Mouse (Mus musculus) stomach, embryonic 16.5 days (tissue): Measurements from ENCODE around the gene Dlg1. TPM values are rescaled to one million over a fixed set of nuclear protein-coding genes. Genes with fewer than 3 reads are reported as not detected.

Experiments used
- ATAC-seq: fragments of 200-750 bp; cut with Nextera tagmentation; 2 replicates; pipeline ENCODE4 v1.8.0; 2017; ENCODE audit warnings: moderate number of reproducible peaks, moderate TSS enrichment; ENCODE audit not compliant: insufficient read depth, low FRiP score
- H3K27ac ChIP-seq: fragments of 300-500 bp; sonication (generic); 2 replicates; pipeline ENCODE4 v1.5.1; 2014; ENCODE audit warnings: low read length
- H3K27me3 ChIP-seq: fragments of 300-500 bp; sonication (generic); 2 replicates; pipeline ENCODE4 v1.6.1; 2014; ENCODE audit warnings: low read length, control low read depth, mixed read lengths; ENCODE audit not compliant: control insufficient read depth, insufficient read depth
- H3K36me3 ChIP-seq: fragments of 300-500 bp; sonication (generic); 2 replicates; pipeline ENCODE4 v1.6.1; 2014; ENCODE audit warnings: low read length; ENCODE audit not compliant: control insufficient read depth, insufficient read depth
- H3K4me1 ChIP-seq: fragments of 300-500 bp; sonication (generic); 2 replicates; pipeline ENCODE4 v1.6.1; 2014; ENCODE audit warnings: low read length, control low read depth, mixed read lengths; ENCODE audit not compliant: control insufficient read depth, insufficient read depth
- H3K4me2 ChIP-seq: fragments of 300-500 bp; sonication (generic); 2 replicates; pipeline ENCODE4 v1.6.1; 2014; ENCODE audit warnings: low read depth, low read length, mixed read lengths
- H3K4me3 ChIP-seq: fragments of 300-500 bp; sonication (generic); replicated peaks from 2 replicates; pipeline ENCODE4 v1.5.1; 2014; ENCODE audit warnings: mild to moderate bottlenecking, low read length
- H3K9ac ChIP-seq: fragments of 300-500 bp; sonication (generic); 2 replicates; pipeline ENCODE4 v1.6.1; 2014; ENCODE audit warnings: low read length
- H3K9me3 ChIP-seq: fragments of 300-500 bp; sonication (generic); replicated peaks from 2 replicates; pipeline ENCODE4 v1.6.1; 2016; ENCODE audit warnings: low read length, control low read depth; ENCODE audit not compliant: control insufficient read depth
- WGBS: fragments of 180-500 bp; shearing (Covaris S2); extraction: QIAGEN DNeasy Blood & Tissue Kit; methylation state at CpG from one replicate; pipeline ENCODE4 v1.1.7; 2014; 5-methylcytosine and 5-hydroxymethylcytosine counted together
- polyA plus RNA-seq: library from polyadenylated mRNA; unstranded; fragments of >200 nt; fragmentation: Nextera tagmentation; extraction: Ambion mirVana; gene quantifications from 2 replicates; pipeline ENCODE4 v1.2.1, GENCODE M21; 2015

The Dlg1 gene
- polyA plus RNA-seq, 1 experiment from 2014 or later, result 26.6 TPM

DNA sequence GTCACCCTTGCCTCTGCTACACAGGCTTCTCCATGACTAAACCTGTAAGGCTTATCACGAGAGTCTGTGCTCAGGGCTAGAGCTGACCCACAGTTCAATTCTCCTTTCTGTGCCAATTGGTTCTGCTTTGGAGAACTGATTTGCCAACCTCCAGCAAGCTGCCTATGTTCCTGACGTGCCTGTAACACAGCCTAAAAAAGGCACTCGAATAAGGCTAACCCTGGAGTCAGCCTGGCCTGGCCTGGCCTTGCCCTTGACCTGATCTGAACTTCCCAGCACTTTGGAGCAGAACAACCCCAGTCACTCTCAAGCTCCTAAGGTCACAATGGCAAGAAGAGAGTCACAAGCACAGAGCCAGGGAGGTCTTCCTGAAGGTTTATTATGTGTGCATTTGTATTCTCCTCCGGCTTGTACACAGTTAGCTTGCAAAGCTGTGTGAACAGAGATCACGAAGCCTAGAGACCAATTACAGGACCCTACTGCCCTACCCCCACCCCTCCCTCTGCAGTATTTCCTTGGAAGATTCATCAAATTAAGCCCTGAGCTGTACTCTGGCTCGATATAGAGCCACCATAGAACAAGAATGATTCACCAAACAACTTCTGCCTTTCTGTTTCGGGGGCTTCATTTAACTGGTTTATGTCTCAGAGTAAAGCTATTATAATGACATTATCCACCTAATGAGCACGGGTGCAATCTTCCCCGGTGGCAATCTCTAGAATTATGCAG, 11.0 kb upstream of the Dlg1 start:
- Histone ChIP-seq H3K4me2 (no peak overlapping the region), H3K27me3 (no peaks in the 10 kb centered on the region), H3K27ac (no peak overlapping the region), H3K4me3 (no peak overlapping the region), H3K9me3 (no peaks in the 10 kb centered on the region), H3K36me3 (no peaks in the 10 kb centered on the region), H3K4me1 (no peaks in the 10 kb centered on the region), H3K9ac (no peak overlapping the region)
- 68% methylated on average over 9 of the region's 9 CpGs for WGBS
- no peak for ATAC-seq

DNA sequence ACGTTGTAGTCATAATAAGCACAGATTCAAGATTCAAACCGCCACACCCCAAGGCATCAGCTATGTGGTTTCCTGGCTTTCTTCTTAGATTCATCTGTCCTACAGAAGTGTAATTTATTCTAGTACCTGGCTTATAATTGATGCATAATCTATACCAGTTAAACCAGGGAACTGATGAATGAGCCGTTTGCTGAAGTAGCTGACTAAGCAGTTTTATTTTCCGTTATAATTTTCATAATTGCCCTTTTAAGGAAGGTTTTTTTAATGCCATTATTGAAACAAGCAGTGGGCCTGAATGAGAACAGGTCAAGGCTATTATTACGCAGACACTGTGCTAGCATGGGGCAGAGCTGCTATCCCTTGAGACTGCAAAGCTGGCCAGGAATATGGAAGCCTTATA, 9.6 kb upstream of the Dlg1 start:
- Histone ChIP-seq H3K4me2 (no peak overlapping the region), H3K9ac (no peak overlapping the region), H3K4me3 (no peak overlapping the region), H3K27me3 (no peaks in the 10 kb centered on the region), H3K27ac (no peak overlapping the region), H3K9me3 (no peaks in the 10 kb centered on the region), H3K4me1 (no peaks in the 10 kb centered on the region), H3K36me3 (no peaks in the 10 kb centered on the region)
- WGBS, result 82% methylated on average over 5 of the region's 5 CpGs
- no peak for ATAC-seq

DNA sequence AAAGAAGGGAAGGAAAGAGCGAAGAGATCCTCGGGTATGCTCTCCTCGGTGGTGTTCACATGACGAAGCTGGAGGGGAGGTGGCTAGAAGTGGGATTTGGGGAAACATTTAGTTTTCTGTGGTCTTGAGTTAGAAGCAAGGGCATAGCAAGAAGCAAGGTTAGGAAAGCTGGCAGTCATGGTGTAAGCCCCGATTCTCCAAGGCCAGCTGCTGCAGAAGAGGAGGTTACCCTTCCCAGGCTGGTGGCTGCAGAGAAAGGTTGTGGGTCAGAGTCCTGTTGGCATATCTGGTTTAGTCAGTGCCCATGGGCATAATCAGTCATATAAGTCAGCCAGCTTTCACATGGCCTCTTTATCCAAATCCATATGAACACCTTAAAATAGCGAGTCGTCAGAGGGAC, 9.2 kb upstream of the Dlg1 start:
- whole genome bisulfite sequencing, result 85% methylated on average over 7 of the region's 7 CpGs
- Histone ChIP-seq H3K9me3 (no peaks in the 10 kb centered on the region), H3K4me2 (no peak overlapping the region)

GRCm38 (mm10) chr16:31655531-31655930, 7.7 kb upstream of the Dlg1 start:
- H3K9me3 ChIP-seq, result no peaks in the 10 kb centered on the region
- no peaks in the 10 kb centered on the region for H3K27me3 ChIP-seq
- no peak for ATAC-seq
- no peak overlapping the region for H3K9ac ChIP-seq
- 63% methylated on average over 2 of the region's 2 CpGs for WGBS
- no peak overlapping the region for H3K4me2 ChIP-seq
- no peak overlapping the region for H3K4me3 ChIP-seq
- no peaks in the 10 kb centered on the region for H3K36me3 ChIP-seq
- no peaks in the 10 kb centered on the region for H3K4me1 ChIP-seq
- no peak overlapping the region for H3K27ac ChIP-seq

More for the DNA sequence above, 9.2 kb upstream of the Dlg1 start:
- H3K4me1 ChIP-seq, result no peaks in the 10 kb centered on the region
- no peaks in the 10 kb centered on the region for H3K27me3 ChIP-seq
- ATAC-seq, result no peak
- no peaks in the 10 kb centered on the region for H3K36me3 ChIP-seq
- H3K27ac ChIP-seq, result no peak overlapping the region
- no peak overlapping the region for H3K9ac ChIP-seq
- no peak overlapping the region for H3K4me3 ChIP-seq

DNA sequence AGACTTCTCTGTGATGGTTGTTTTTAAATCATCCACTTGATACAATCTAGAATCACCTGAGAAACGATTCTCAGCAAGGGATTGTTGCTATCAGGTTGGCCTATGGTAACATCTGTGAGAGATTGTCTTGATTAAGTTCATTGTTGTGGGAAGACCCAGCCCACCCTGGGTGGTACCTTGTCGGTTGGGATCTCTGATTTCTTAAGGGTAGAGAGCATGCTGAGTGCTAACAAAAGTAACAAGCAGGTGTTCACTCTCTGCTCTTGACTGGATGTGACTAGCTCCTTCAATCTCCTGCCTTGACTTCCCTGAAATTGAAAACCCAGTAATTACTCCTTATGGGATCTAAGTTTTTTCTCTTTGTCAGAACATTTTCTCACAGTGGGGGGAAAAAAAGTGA, 5.7 kb upstream of the Dlg1 start:
- Histone ChIP-seq H3K9ac (no peak overlapping the region), H3K4me2 (no peak overlapping the region), H3K27me3 (no peaks in the 10 kb centered on the region), H3K27ac (no peak overlapping the region), H3K9me3 (no peaks in the 10 kb centered on the region), H3K4me3 (no peak overlapping the region), H3K4me1 (no peaks in the 10 kb centered on the region), H3K36me3 (no peaks in the 10 kb centered on the region)
- WGBS, result 19% methylated on average over 2 of the region's 2 CpGs
- no peak for ATAC-seq

GRCm38 (mm10) chr16:31658539-31659334, 4.5 kb upstream of the Dlg1 start:
- Histone ChIP-seq H3K4me3 (no peak overlapping the region), H3K27me3 (no peaks in the 10 kb centered on the region), H3K36me3 (no peaks in the 10 kb centered on the region), H3K4me2 (no peak overlapping the region), H3K27ac (no peak overlapping the region), H3K4me1 (no peaks in the 10 kb centered on the region), H3K9ac (no peak overlapping the region), H3K9me3 (no peaks in the 10 kb centered on the region)
- WGBS, result 47% methylated on average over 6 of the region's 6 CpGs
- ATAC-seq, result no peak

GRCm38 (mm10) chr16:31659453-31659852, 3.8 kb upstream of the Dlg1 start:
- H3K4me1 ChIP-seq, result no peaks in the 10 kb centered on the region
- no peaks in the 10 kb centered on the region for H3K27me3 ChIP-seq
- no peaks in the 10 kb centered on the region for H3K9me3 ChIP-seq
- no peaks in the 10 kb centered on the region for H3K36me3 ChIP-seq
- no peak overlapping the region for H3K4me3 ChIP-seq
- WGBS, result 70% methylated on average over 5 of the region's 5 CpGs
- H3K27ac ChIP-seq, result no peak overlapping the region
- H3K4me2 ChIP-seq, result no peak overlapping the region
- H3K9ac ChIP-seq, result no peak overlapping the region
- no peak for ATAC-seq

DNA sequence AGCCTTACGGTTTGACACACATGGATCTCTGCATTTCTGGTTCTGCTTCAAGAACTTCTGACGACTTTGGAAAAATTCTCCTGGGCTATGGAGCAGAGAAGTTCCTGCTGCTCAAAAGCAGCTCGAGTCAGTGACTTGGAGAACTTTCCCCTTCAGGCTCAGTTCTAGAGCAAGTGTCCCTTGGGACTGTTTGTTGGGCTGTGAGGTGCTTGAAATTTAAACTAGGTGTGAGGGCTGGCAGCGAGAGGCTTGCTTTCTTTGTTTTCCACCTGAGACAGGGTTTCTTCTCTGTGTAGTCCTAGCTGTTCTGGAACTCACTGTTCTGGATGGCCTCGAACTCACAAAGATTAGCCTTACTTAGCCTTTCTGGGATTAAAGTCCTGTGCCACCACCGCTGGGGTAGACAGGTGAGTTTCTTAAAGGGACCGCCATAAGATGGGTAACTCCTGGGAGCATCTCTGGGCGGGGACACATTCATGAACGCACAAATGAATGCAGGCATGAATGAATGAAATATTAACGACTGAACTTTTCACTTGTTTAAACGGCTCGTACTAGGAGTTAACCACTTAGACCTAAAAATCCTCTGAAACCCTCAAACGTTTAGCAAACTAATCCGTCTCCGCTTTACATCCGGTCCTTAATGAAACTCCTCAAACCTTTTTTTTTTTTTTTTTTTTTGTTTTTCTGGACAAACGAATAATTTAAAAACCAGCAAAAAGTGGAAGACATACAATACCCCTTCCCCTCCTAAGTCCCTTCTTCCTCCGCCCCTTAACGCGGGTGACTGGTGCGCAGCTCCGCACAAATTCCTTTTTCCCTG, 476 bp upstream of the Dlg1 start:
- WGBS, result 13% methylated on average over 22 of the region's 22 CpGs
- peaks cover 4% of the 10 kb centered on the region; the same call in 1 of the 2 replicates for H3K36me3 ChIP-seq
- H3K4me2 ChIP-seq, result peak overlapping the region; percentile 86
- H3K4me1 ChIP-seq, result peaks cover 18% of the 10 kb centered on the region
- H3K27ac ChIP-seq, result peak overlapping the region; percentile 95
- H3K27me3 ChIP-seq, result no peaks in the 10 kb centered on the region
- no peaks in the 10 kb centered on the region for H3K9me3 ChIP-seq
- no peak for ATAC-seq
- peak overlapping the region; percentile 98 for H3K9ac ChIP-seq
- H3K4me3 ChIP-seq, result peak overlapping the region; percentile 95

DNA sequence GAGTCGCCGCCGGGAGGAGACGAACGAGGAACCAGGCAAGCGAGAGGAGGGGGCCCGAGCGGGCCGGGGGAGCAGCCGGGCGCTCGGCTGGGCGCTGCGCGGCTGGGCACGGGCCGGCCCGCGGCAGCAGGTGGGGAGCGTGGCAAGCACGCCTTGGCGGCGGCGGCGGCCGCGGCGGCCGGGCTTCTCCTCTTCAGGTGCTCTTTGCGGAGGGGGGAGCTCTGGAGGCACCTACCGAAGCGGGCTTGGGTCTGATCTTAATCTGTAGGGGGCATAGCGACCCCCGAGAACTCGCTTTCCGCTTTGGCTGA, 999 bp downstream of the Dlg1 start:
- Histone ChIP-seq H3K9ac (peak overlapping the region; percentile 98), H3K36me3 (peaks cover 4% of the 10 kb centered on the region; the same call in 1 of the 2 replicates), H3K4me2 (peak overlapping the region; percentile 68), H3K4me1 (peaks cover 18% of the 10 kb centered on the region), H3K4me3 (peak overlapping the region; percentile 95), H3K27me3 (no peaks in the 10 kb centered on the region), H3K27ac (peak overlapping the region; percentile 95), H3K9me3 (no peaks in the 10 kb centered on the region)
- WGBS, result under 1% methylated on average over 35 of the region's 36 CpGs
- peak; percentile 68; the same call in 1 of the 2 replicates for ATAC-seq
